Mouse (Mus musculus) midbrain, embryonic 14.5 days (tissue): ENCODE data around the gene Izumo4. TPM values are rescaled to one million over a fixed set of nuclear protein-coding genes. Genes with fewer than 3 reads are reported as not detected.

Experiments used
- polyA plus RNA-seq: library from polyadenylated mRNA; unstranded; fragments of >200 nt; fragmentation: Nextera tagmentation; extraction: Ambion mirVana; gene quantifications from 2 replicates; pipeline ENCODE4 v1.2.1, GENCODE M21; 2014

The Izumo4 gene
- polyA plus RNA-seq, 1 experiment from 2014 or later, result 22.4 TPM

Other genes starting within 250 kb of the Izumo4 start
- 2.2 and 2.4 TPM in 2 replicates for gene Onecut3, start 207.3 kb upstream of the Izumo4 start, polyA plus RNA-seq
- 0.76 and 0.78 TPM in 2 replicates for gene Atp8b3, start 163.1 kb upstream of the Izumo4 start, polyA plus RNA-seq
- 31.7 and 34.2 TPM in 2 replicates for gene Rexo1, start 140.6 kb upstream of the Izumo4 start, polyA plus RNA-seq
- 4.9 and 5.0 TPM in 2 replicates for gene Klf16, start 124.9 kb upstream of the Izumo4 start, polyA plus RNA-seq
- gene Abhd17a, start 111.8 kb upstream of the Izumo4 start, polyA plus RNA-seq, result 128 and 151 TPM in 2 replicates
- 62.1 and 67.6 TPM in 2 replicates for gene Scamp4, start 99.3 kb upstream of the Izumo4 start, polyA plus RNA-seq
- 4.9 and 5.0 TPM in 2 replicates for gene Adat3, start 99.3 kb upstream of the Izumo4 start, polyA plus RNA-seq
- 2.5 and 2.6 TPM in 2 replicates for gene Gm49322, start 96.2 kb upstream of the Izumo4 start, polyA plus RNA-seq
- 74.1 and 98.5 TPM in 2 replicates for gene Csnk1g2, start 79.3 kb upstream of the Izumo4 start, polyA plus RNA-seq
- gene Btbd2, start 45.1 kb upstream of the Izumo4 start, polyA plus RNA-seq, result 80.1 and 88.8 TPM in 2 replicates
- 46.7 and 54.2 TPM in 2 replicates for gene Mknk2, start 24.1 kb upstream of the Izumo4 start, polyA plus RNA-seq
- 45.2 and 47.3 TPM in 2 replicates for gene Mob3a, start 207 bp upstream of the Izumo4 start, polyA plus RNA-seq
- 106 and 116 TPM in 2 replicates for gene Ap3d1, start 40.1 kb downstream of the Izumo4 start, polyA plus RNA-seq
- 23.4 and 27.9 TPM in 2 replicates for gene Dot1l, start 53.0 kb downstream of the Izumo4 start, polyA plus RNA-seq
- gene Sf3a2, start 96.0 kb downstream of the Izumo4 start, polyA plus RNA-seq, result 57.2 and 75.1 TPM in 2 replicates
- gene Plekhj1, start 96.4 kb downstream of the Izumo4 start, polyA plus RNA-seq, result 107 and 116 TPM in 2 replicates
- 0.12 TPM in 1 of 2 replicates, not detected in the other for gene Amh, start 103.1 kb downstream of the Izumo4 start, polyA plus RNA-seq
- gene Jsrp1, start 111.3 kb downstream of the Izumo4 start, polyA plus RNA-seq, result 0.23 and 0.30 TPM in 2 replicates
- 1,218 and 1,334 TPM in 2 replicates for gene Oaz1, start 124.5 kb downstream of the Izumo4 start, polyA plus RNA-seq
- 6.2 and 7.3 TPM in 2 replicates for gene Lingo3, start 141.9 kb downstream of the Izumo4 start, polyA plus RNA-seq
- 256 and 328 TPM in 2 replicates for gene Lsm7, start 153.0 kb downstream of the Izumo4 start, polyA plus RNA-seq
- 60.5 and 62.7 TPM in 2 replicates for gene Sppl2b, start 153.1 kb downstream of the Izumo4 start, polyA plus RNA-seq
- gene Tmprss9, start 169.7 kb downstream of the Izumo4 start, polyA plus RNA-seq, result 0.26 TPM in 1 of 2 replicates, not detected in the other
- 331 and 393 TPM in 2 replicates for gene Timm13, start 198.8 kb downstream of the Izumo4 start, polyA plus RNA-seq
- 13.9 and 20.0 TPM in 2 replicates for gene Lmnb2, start 216.1 kb downstream of the Izumo4 start, polyA plus RNA-seq
- 4.3 and 8.0 TPM in 2 replicates for gene Gadd45b, start 227.9 kb downstream of the Izumo4 start, polyA plus RNA-seq